Mouse (Mus musculus) c-Kit-positive CD71-positive TER-119-positive erythroid progenitor cells, embryonic 14.5 days (primary cell): ENCODE measurements around the gene Six4.
"Not testable (repeated sequence)": the region's sequence is repeated elsewhere in the genome, so short reads cannot be mapped to it uniquely, and the experiment has no call there.

ENCODE experiments used
- DNase-seq: peaks from one replicate; pipeline ENCODE4 v3.0.0-alpha.2; 2013; ENCODE audit warnings: low spot score

Six4 gene

DNA sequence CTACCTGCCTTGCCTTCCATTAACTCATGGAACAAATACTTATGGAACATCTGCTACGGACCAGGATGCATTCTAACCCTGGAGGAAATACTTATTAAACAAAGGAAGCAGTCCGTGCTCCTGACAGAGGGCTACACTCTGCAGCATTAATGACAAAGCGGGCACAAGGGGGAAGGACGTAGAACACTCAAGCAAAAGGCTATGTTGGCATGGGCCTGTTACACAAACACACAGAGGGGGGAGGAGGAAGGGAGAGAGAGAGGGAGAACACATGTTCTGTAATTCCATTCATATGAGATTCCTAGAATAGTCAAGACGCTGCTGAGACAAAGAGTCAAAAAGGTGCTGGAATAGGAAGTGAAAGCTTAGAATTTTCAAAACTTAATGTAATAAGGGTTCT is 24.8 kb downstream of the Six4 start:
- no peak for DNase-seq

DNA sequence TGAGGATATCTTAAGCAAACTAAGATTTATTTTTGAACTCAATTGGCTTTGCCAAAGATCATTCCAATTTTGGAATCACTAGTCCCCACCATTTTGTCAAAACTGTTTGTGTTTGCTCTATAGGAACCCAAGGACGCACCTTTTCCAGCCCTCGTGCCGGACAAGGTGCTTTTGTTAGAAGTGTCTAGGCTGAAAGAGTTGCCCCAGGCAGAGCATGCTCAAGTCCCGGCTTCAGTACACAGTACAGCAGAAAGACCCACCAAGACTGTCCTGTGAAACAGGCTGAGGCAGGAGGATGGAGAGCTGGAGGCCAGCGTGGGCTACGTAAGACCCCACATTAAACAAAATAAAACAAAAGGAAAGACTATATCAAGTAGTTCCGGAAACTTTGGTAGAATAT is 26.2 kb downstream of the Six4 start:
- no peak for DNase-seq

DNA sequence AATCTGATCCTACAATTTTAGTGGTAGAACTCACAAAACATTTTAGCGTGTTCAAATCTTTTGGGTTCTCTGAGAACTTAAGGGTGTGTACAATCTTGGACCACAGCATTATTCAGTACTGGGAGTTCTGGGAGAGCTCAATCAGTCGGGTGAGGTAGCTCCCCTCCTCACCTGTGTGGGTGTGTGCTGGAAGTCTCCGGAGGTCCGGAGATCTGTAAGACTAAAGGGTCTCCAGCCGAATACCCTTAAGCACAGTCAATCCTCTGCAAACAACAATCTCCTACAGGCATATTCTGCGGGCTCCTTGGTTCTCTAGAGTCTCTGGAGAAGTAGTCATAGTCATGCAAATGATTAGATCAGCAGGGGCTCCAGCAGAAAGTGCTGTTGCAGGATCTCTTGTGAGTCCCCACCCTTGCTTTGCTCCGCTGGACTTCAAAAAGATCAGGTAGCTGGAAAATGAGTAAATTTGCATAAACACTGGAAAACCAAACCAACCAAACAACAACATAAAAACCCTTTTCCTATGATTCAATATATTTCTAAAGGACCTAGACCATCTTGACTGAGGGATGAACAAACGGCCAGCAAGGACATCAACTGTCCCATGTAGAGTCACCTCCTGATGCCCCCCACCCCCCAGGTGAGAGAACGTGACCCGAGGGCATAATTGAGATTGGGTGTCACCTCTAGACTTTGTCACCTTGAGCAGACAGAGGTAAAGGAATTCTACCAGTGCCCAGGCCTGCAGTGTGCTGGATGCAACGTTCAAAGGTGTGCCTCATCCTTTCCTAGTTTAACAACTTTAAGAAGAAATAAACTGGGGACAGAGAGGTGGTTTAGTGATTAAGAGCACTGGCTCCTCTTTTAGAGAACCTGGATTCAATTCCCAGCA is 27.3 kb downstream of the Six4 start:
- DNase-seq, result no peak

DNA sequence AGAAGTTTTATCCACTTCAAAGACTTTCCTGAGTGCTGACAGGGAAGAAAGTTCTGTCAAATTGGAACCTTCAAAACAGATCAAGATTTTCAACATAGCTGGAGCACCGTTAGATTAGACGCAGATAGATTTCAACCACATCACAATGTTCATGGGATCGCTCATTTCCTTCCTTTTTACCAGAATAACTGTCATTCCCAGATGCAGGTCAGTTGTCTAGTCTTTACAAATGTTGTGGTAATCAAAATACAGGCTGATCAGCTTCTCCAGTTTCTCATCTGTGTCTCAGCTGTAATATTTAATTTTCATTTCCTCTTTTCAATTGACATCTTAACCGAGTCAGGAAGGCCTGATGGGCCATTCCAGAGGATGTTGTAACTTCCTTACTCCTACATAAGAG is 29.5 kb downstream of the Six4 start:
- no peak for DNase-seq

DNA sequence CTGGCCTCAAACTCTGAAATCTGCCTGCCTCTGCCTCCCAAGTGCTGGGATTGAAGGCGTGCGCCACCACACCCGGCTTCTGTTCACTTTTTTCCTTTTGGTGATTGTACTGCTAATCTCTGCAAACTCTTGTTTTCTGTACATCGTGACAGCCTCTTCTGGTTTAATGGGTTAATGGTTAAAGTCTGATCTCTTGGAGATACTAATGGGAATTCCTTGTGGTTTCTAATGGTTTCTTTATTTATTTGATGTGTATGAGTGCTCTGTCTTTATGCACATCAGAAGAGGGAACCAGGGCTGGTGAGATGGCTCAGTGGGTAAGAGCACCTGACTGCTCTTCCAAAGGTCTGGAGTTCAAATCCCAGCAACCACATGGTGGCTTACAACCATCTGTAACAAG is 31.4 kb downstream of the Six4 start:
- not testable (repeated sequence) for DNase-seq

DNA sequence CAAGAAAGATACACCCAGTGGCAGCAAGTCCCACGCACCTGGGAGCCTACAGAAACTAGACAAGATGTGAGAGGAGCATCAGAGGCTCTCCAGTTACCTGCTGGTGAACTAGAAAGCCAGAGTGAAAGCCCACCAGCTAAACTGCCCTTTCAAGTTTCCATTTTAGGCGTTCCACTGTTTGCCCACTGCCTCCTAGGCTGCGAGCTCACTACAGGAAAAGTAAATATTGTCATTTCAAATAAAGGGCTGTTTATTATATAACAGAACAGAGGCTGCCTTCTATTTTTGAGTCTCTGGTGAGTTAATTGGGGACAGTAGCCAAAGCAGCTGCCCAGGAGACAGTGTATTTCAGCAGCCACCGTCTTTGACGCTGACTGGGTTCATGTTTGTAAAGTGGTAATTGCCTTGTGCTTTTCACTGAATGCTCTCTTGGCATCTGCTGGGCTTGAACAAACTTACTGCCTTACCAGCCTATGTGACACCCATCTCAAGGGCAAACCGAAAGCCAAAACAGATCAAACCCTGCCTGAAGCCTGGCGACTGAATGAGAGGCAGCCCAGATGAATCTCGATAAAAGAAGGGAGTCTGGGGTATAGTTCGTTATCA is 52.3 kb downstream of the Six4 start:
- DNase-seq, result no peak

DNA sequence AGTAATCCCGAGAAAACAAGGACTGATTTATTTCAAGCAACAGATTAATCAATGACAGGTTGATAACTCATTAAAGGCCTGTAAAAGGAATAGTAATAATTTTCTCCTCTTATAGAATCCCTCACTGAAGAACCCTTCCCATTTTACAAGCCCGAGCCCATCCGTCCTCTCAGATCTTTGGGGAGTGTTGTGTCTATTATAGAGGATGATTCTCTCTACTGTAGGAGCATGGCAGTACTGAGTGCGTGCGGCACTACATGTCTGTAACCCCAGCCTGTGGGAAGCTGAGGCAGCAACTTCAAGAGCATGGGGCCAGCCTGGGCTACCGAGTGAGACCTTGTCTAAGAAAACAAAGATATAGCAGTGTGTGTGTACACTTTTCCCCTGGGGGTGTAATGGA is 55.8 kb downstream of the Six4 start:
- no peak for DNase-seq

DNA sequence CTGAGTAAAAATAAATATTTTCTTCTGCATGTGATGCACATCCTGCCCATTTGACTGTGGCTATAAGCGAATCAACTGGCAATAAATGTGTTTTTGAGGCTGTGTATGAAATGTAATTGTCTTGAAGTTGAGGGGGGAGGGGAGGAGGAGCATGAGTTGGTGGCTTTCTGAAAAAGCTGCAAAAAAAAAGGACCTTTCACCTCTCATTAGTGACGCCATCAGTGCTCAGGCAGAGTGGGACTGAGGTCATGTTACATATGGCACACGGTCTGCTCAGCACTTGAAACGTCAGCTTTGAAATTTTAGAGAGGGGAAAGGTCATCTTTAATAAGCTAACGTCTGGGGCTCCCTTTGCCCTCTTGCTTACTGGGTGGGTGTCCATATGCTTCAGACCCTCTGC is 57.8 kb downstream of the Six4 start:
- DNase-seq, result no peak

DNA sequence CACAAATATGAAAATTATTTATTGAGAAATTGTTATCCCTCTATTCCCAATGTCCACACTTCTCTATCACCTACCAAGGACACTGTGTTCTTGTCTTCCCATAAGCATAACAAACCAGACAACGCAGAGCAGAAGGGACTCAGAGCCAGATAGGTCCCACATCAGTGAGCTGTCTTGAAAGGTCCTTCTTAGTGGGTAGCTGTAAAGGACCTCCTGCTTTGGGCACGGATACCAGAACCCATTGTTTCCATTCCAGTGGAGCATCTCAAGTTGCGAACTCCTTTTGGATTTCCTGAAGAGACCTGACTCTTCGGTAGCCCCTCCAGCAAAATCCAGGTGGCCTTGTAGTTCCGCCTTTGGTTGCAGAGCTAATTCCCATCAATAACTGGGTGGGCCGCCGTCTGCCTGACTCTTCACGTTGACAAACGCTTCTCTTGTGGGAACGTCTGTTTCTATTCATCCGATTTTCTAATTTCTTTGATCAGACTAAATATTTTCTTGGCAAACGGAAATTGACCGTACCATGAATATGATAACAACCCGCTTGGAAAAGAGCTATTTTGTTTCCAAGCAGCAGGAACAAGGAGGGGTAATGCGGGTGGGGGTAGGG is 58.6 kb downstream of the Six4 start:
- no peak for DNase-seq

DNA sequence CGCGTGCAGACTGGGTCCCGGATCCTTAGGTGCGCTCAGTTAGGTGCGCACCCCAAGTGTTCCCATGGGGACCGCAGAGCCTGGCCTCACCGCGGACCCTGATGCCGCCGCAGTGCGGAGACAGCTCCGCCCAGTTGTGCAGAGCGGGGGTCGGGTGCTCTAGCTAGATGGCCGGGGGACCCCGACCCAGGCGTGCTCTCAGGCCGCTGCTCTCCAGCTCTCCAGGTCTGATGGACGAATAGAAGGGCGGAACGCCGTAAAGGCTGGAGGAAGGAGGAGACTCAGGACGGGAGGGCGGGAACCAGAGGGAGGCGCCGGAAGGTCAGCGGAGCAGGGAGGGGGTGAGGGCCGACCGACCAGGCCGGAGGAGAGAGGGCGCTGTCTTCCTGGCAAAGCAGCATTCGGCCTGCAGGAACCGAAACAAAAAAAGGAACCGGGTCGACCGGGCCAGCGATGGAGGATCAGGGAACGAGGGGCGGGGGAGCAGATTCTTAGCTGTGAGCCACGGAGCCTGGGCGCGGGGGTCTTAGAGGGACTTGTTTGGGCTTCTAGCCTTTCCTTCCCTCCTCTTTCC is 59.5 kb downstream of the Six4 start, which contains the start of gene Six1:
Gene Six1 (minus strand): TSS at position 220 of the 574 bp plus-strand sequence.
- no peak for DNase-seq

DNA sequence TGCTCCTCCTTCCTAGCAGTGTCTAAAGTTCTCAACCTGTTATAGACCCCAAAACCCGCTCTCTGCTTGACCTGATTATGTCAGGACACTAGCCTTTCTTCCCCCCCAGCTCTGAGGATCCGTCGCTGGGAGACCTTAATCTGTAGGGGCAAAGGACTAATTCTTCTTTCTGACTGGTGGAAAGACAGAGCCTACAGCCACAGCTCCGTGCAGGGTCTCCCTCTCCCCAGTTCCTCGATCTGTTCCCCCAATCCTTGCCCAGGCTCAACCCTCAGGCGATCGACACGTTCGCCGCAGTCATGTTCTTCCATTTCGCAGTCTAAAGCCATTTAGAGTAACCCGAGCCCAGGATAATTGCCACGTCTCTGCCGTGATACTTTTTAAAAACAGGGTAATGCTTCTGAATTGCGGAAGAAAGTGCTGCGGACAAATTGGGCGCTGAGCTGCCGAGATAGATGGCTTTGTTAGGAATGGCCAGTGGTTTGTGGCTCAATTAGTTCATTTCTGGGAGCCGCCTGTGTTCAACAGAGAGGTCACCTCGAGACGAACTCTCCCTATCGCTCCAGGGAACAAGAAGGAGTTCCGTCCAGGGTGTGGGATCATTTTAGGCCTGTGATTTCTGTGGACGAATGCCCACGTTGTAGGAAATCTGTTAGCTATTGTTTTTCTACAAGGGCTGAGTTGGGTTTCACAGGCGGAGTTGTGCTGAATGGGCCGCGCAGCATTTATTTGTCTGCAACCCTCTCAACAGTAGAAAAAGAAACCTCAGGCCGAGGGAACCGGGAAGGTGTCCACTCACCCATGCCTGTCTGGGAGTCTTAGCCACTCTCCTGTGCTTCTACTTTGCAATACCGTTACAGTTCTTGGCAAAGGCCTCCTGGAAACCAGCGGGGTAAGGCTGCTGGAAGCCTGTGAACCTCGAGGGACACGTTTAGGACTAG is 60.3 kb downstream of the Six4 start:
- DNase-seq, result no peak

DNA sequence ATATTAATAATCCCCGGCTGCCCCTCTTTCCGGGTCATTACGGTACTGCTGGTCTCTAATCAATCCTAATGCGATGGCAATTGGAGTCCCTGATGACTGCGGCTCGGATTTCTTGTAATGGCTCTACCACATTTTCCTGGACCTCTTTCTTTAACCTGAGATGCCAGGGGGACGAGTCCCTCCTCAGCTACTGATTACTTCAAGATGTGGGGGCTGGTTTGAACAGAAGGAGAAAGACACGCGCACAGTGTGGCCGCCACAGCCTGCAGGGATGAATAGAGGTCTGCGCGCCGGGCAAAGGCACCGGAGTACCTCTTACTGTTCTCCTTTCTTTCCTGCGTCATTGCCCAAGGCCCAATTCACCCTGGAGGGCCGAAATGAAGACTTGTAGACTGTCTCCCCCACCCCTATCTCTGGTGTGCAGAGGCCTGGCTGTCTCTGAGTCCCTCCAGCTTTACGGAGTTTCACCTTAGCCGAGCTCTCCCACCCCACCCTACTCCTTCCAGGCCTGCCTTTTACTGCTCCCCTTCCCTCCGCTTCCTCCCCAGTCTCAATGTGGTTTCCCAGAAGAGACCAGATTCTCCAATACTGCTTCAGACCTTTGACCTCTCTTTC is 61.1 kb downstream of the Six4 start:
- DNase-seq, result no peak

DNA sequence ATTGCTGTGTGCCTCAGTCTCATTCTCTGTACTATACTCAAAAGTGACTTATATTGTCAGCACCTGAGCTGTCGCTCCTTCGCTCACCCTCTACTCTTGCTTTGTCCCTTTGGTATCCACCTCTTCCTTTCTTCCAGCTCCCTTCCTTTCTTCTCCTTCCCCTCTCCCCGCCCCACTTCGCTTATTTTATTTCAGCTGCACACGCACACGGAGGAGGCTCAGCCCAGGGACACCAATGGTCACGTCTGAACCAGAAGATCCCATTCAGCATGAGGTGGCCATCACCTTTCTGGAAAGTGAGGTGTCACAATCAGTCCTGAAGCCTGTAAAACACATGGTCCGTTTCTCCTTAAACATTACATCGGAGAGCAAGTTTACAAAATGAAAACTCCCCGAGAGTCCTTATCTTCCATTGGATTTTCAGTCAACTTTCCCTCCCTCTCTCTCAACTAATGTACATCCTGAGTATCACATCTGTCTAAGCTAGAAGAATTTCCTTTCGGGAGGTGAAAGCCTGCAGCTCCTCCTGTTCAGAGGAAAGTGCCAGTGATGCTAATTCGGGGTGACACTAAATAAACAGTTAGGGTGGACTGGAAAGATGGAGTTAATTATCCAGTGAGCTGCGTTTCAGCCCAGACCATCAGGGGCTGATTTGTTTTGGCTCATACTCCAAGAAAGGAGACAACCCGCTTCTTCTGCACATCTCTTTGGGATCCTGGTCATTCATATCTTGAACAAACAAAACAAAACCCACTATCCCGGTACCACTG is 62.3 kb downstream of the Six4 start:
- no peak for DNase-seq

DNA sequence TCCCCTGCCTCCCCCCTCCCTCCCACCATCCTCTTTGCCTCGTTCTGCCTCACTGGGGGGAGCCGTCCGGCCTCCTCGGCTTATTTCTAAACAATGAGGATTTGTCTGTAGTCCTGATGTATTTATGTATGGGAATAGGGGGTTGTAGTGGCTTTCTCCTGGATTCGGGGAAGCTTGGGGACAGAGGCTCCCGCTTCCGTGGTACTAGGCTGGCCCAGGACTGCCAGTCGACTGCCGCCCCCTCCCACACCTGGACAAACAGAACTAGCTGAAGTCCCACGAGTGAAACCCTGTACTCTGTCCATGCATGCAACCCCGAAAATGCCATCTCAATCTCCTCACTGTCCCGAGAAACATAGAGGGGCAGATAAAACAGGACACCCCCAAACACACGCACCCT is 63.0 kb downstream of the Six4 start:
- no peak for DNase-seq
